Mouse (Mus musculus): ENCODE measurements at regions not wholly inside any gene's neighbourhood (a gene's known extent, or its start where the extent isn't known, plus 50 kb on each side); places are given as distances from the start of the nearest gene placed in this dataset.

GRCm38 (mm10) chr15:88451241-88451640, 148.9 kb upstream of the Zdhhc25 start:
- TF ChIP-seq CTCF (conservative IDR thresholded peaks at IDR 0.05; ENCODE audit: low read length): no peak
- TF ChIP-seq POU5F1 (IDR thresholded peaks at IDR 0.05; ENCODE audit: borderline replicate concordance, low read length): no peak
- no peak for TF ChIP-seq NANOG (IDR thresholded peaks at IDR 0.05; ENCODE audit: borderline replicate concordance, low read length)
- no peaks in the 10 kb centered on the region for H3K27me3 ChIP-seq (ENCODE audit: insufficient read depth, low read length)
- no peaks in the 10 kb centered on the region for H3K36me3 ChIP-seq (ENCODE audit: insufficient read depth, low read length)
- H3K4me1 ChIP-seq (replicated peaks; ENCODE audit: low read depth, low read length): no peaks in the 10 kb centered on the region
- no peaks in the 10 kb centered on the region for H3K9me3 ChIP-seq (ENCODE audit: low read length)
- H3K4me3 ChIP-seq (replicated peaks; ENCODE audit: low read length): no peak overlapping the region

- Histone ChIP-seq H3K27me3 (ENCODE audit: insufficient read depth, low read length) (no peaks in the 10 kb centered on the region; the same call in 1 of the 2 replicates), H3K4me1 (replicated peaks; ENCODE audit: low read depth, low read length) (no peaks in the 10 kb centered on the region), H3K9me3 (ENCODE audit: low read length) (no peaks in the 10 kb centered on the region), H3K36me3 (ENCODE audit: insufficient read depth, low read length) (no peaks in the 10 kb centered on the region), H3K4me3 (replicated peaks; ENCODE audit: low read length) (no peak overlapping the region)
- TF ChIP-seq POU5F1 (IDR thresholded peaks at IDR 0.05; ENCODE audit: borderline replicate concordance, low read length) (no peak), CTCF (conservative IDR thresholded peaks at IDR 0.05; ENCODE audit: low read length) (no peak), NANOG (IDR thresholded peaks at IDR 0.05; ENCODE audit: borderline replicate concordance, low read length) (no peak)
Observed at GRCm38 (mm10) chr15:88468107-88468506, 132.0 kb upstream of the Zdhhc25 start.

- TF ChIP-seq POU5F1 (IDR thresholded peaks at IDR 0.05; ENCODE audit: borderline replicate concordance, low read length): no peak
- TF ChIP-seq NANOG (IDR thresholded peaks at IDR 0.05; ENCODE audit: borderline replicate concordance, low read length): no peak
- TF ChIP-seq CTCF (conservative IDR thresholded peaks at IDR 0.05; ENCODE audit: low read length): peak; percentile 40; the same call in 1 of the 2 replicates
- H3K4me1 ChIP-seq (replicated peaks; ENCODE audit: low read depth, low read length): no peaks in the 10 kb centered on the region
Observed at GRCm38 (mm10) chr15:88468810-88469209, 131.3 kb upstream of the Zdhhc25 start.

GRCm38 (mm10) chr15:88469508-88470455, 130.3 kb upstream of the Zdhhc25 start:
- Histone ChIP-seq H3K9me3 (ENCODE audit: low read length) (no peaks in the 10 kb centered on the region), H3K27me3 (ENCODE audit: insufficient read depth, low read length) (no peaks in the 10 kb centered on the region; the same call in 1 of the 2 replicates), H3K4me3 (replicated peaks; ENCODE audit: low read length) (no peak overlapping the region), H3K4me1 (replicated peaks; ENCODE audit: low read depth, low read length) (no peaks in the 10 kb centered on the region), H3K36me3 (ENCODE audit: insufficient read depth, low read length) (no peaks in the 10 kb centered on the region)
- TF ChIP-seq NANOG (IDR thresholded peaks at IDR 0.05; ENCODE audit: borderline replicate concordance, low read length): no peak
- no peak for TF ChIP-seq POU5F1 (IDR thresholded peaks at IDR 0.05; ENCODE audit: borderline replicate concordance, low read length)
- no peak for TF ChIP-seq CTCF (conservative IDR thresholded peaks at IDR 0.05; ENCODE audit: low read length)

More at GRCm38 (mm10) chr15:88468810-88469209, 131.3 kb upstream of the Zdhhc25 start:
- H3K36me3 ChIP-seq (ENCODE audit: insufficient read depth, low read length): no peaks in the 10 kb centered on the region
- no peaks in the 10 kb centered on the region; the same call in 1 of the 2 replicates for H3K27me3 ChIP-seq (ENCODE audit: insufficient read depth, low read length)
- no peak overlapping the region for H3K4me3 ChIP-seq (replicated peaks; ENCODE audit: low read length)
- no peaks in the 10 kb centered on the region for H3K9me3 ChIP-seq (ENCODE audit: low read length)

GRCm38 (mm10) chr15:88472351-88473100, 127.6 kb upstream of the Zdhhc25 start:
- Histone ChIP-seq H3K27me3 (ENCODE audit: insufficient read depth, low read length) (no peaks in the 10 kb centered on the region), H3K36me3 (ENCODE audit: insufficient read depth, low read length) (no peaks in the 10 kb centered on the region), H3K4me3 (replicated peaks; ENCODE audit: low read length) (no peak overlapping the region), H3K9me3 (ENCODE audit: low read length) (no peaks in the 10 kb centered on the region), H3K4me1 (replicated peaks; ENCODE audit: low read depth, low read length) (no peaks in the 10 kb centered on the region)
- no peak for TF ChIP-seq POU5F1 (IDR thresholded peaks at IDR 0.05; ENCODE audit: borderline replicate concordance, low read length)
- no peak for TF ChIP-seq NANOG (IDR thresholded peaks at IDR 0.05; ENCODE audit: borderline replicate concordance, low read length)
- no peak for TF ChIP-seq CTCF (conservative IDR thresholded peaks at IDR 0.05; ENCODE audit: low read length)

- Histone ChIP-seq H3K4me3 (replicated peaks; ENCODE audit: low read length) (no peak overlapping the region), H3K4me1 (replicated peaks; ENCODE audit: low read depth, low read length) (no peaks in the 10 kb centered on the region), H3K36me3 (ENCODE audit: insufficient read depth, low read length) (no peaks in the 10 kb centered on the region), H3K9me3 (ENCODE audit: low read length) (no peaks in the 10 kb centered on the region), H3K27me3 (ENCODE audit: insufficient read depth, low read length) (no peaks in the 10 kb centered on the region)
- TF ChIP-seq NANOG (IDR thresholded peaks at IDR 0.05; ENCODE audit: borderline replicate concordance, low read length) (no peak), POU5F1 (IDR thresholded peaks at IDR 0.05; ENCODE audit: borderline replicate concordance, low read length) (no peak), CTCF (conservative IDR thresholded peaks at IDR 0.05; ENCODE audit: low read length) (no peak)
Observed at GRCm38 (mm10) chr15:88473221-88473620, 126.9 kb upstream of the Zdhhc25 start.

GRCm38 (mm10) chr15:88483471-88483870, 116.6 kb upstream of the Zdhhc25 start:
- peaks cover 16% of the 10 kb centered on the region for H3K27me3 ChIP-seq (ENCODE audit: insufficient read depth, low read length)
- TF ChIP-seq NANOG (IDR thresholded peaks at IDR 0.05; ENCODE audit: borderline replicate concordance, low read length) (no peak), POU5F1 (IDR thresholded peaks at IDR 0.05; ENCODE audit: borderline replicate concordance, low read length) (no peak), CTCF (conservative IDR thresholded peaks at IDR 0.05; ENCODE audit: low read length) (no peak)
- no peaks in the 10 kb centered on the region for H3K4me1 ChIP-seq (replicated peaks; ENCODE audit: low read depth, low read length)
- no peaks in the 10 kb centered on the region for H3K36me3 ChIP-seq (ENCODE audit: insufficient read depth, low read length)
- H3K4me3 ChIP-seq (replicated peaks; ENCODE audit: low read length): no peak overlapping the region
- 0 out of 2 replicates have a peak, but pooled peaks cover 3% of the 10 kb centered on the region for H3K9me3 ChIP-seq (ENCODE audit: low read length)

- Histone ChIP-seq H3K9me3 (ENCODE audit: low read length) (0 out of 2 replicates have a peak, but pooled peaks cover 3% of the 10 kb centered on the region), H3K4me3 (replicated peaks; ENCODE audit: low read length) (no peak overlapping the region), H3K4me1 (replicated peaks; ENCODE audit: low read depth, low read length) (peaks cover 13% of the 10 kb centered on the region), H3K36me3 (ENCODE audit: insufficient read depth, low read length) (no peaks in the 10 kb centered on the region), H3K27me3 (ENCODE audit: insufficient read depth, low read length) (peaks cover 14% of the 10 kb centered on the region)
- TF ChIP-seq CTCF (conservative IDR thresholded peaks at IDR 0.05; ENCODE audit: low read length) (no peak), POU5F1 (IDR thresholded peaks at IDR 0.05; ENCODE audit: borderline replicate concordance, low read length) (no peak), NANOG (IDR thresholded peaks at IDR 0.05; ENCODE audit: borderline replicate concordance, low read length) (no peak)
Observed at GRCm38 (mm10) chr15:88489715-88490114, 110.4 kb upstream of the Zdhhc25 start.
